Mouse (Mus musculus) ovary, adult 18-20 months (tissue): Measurements from ENCODE around the gene Nr4a1.

ENCODE experiments used
- DNase-seq: peaks from one replicate; pipeline ENCODE4 v3.0.0; 2022; ENCODE audit warnings: low spot score, mixed read lengths

The Nr4a1 gene

GRCm38 (mm10) chr15:101233641-101234275, 20.3 kb upstream of the Nr4a1 start:
- no peak for DNase-seq

GRCm38 (mm10) chr15:101234611-101235341, 19.3 kb upstream of the Nr4a1 start:
- DNase-seq: no peak

DNA sequence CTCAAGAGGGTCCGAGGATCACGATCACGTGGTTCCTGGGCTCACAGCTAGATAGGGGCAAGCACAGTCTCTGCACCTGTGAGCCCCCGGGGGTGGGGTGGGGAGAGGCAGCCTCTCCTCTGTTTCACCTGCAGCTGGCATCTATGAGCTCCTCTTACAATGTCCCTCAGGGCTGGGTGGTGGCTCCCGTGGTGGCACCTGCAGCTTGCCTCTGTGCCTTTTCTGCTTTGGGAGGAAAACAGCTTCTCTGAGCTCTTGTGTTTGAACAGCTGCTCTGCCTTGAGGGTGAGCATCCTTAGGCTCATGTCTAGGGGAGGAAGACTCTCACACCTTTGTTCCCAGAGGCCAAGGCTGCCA, 18.7 kb upstream of the Nr4a1 start:
- DNase-seq: no peak

DNA sequence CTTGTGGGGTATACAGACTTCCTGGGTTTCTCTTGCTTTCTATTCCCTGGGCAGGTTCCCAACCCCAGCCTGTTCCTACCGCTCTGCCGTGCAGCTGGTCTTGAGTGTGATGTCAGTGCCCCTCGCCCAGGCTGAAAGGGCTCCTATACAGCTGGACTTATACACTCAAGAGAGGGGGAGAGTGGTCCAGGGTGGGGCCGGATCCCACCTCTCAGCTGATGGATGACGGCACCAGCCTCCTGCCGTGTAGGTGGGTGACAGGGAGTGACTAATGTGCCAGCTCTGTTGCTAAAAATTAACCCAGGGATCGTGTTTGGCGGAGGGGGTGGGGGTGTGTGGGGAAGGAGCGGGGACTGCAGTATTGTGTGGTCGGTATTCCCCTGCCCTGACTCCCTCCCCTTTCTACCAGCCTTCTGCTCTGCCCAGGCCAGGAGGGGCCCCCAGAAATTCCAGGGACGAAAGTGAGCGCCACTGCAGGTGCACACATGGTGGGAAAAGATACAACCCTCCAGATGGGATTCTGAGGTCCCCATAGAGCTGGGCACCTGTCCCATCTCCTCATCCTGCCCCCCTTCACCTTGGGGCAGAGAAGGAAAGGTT, 18.2 kb upstream of the Nr4a1 start:
- DNase-seq: no peak

GRCm38 (mm10) chr15:101236878-101237277, 17.2 kb upstream of the Nr4a1 start:
- DNase-seq: no peak

- no peak for DNase-seq
Observed at GRCm38 (mm10) chr15:101238885-101239511, 15.1 kb upstream of the Nr4a1 start.

DNA sequence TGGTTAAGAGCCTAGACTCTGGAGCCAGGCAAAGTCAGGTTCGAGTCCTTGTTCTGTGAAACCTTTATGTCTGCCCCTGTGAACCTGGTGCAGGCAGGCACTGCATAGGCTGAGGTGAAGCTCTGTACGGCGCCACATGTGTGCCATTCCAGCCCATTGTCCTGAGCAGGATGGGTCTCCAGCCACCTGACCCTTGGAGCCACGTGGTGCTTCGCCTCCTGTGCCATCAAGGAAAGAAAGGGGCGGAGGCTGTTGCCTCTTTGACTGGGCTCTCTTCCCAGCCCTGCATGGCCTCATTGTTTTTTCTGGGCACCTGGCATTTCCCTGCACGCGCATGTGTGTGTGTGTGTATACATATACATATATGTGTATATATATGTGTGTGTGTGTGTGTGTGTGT, 14.2 kb upstream of the Nr4a1 start:
- no peak for DNase-seq

- DNase-seq: peak; percentile 76
Observed at GRCm38 (mm10) chr15:101240799-101241204, 13.3 kb upstream of the Nr4a1 start.

GRCm38 (mm10) chr15:101241236-101241635, 12.8 kb upstream of the Nr4a1 start:
- peak; percentile 32 for DNase-seq

- no peak for DNase-seq
Observed at GRCm38 (mm10) chr15:101241853-101242252, 12.2 kb upstream of the Nr4a1 start.

DNA sequence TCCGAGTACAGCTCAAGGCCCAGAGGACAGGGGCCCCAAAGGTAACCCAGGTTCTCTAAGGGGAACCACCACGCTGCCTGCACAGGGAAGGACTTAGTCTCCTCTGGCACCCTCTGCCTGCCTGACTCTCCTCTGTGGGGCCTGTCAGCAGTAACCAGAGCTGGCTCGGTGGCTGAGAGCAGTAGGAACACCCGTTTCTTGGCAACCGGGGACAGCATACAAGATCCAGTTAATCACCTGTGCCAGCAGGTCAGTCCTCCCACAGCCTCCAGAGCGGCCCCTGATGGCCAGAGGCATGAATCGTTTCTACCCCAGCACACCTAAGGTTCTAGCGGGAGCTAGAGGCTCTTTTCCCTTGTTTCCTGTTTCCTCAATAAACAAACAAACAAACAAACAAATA, 11.4 kb upstream of the Nr4a1 start:
- DNase-seq: peak; percentile 42

- no peak for DNase-seq
Observed at GRCm38 (mm10) chr15:101244012-101244411, 10.1 kb upstream of the Nr4a1 start.

GRCm38 (mm10) chr15:101246231-101247154, 7.6 kb upstream of the Nr4a1 start:
- DNase-seq: peak; percentile 98

GRCm38 (mm10) chr15:101247155-101247498, 6.9 kb upstream of the Nr4a1 start:
- no peak for DNase-seq

DNA sequence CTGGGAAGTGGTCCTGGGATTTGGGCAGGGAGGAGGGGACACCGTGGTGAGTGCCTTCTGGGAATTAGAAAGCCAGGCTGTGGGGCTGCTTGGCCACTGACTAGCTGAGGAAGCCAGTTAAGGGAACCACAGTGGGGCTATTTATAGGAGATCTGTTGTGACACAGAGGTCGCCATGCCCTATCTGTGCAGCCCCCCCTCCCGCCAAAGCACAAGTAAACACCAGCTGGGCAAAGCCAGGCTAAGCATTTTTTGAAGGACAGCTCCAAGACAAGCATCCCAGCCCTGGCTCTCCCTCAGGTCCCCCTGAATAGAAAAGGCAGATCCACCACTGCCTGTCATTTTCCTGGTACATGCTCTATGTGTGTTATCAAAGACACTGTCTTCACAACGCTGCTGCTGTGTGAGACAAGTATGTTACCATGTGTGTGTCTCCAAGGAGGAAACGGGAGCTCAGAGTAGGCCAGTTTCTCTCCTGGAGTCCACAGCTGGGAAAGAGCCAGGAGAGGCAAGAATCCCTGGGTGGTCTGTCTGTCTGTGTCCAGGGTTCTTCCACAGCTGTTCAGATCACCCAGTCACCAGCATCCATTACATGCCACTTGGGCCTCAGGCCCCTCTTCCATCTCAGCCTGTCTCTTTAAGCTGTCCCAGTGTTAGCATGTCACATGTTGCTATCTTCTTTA, 5.9 kb upstream of the Nr4a1 start:
- DNase-seq: peak; percentile 78

DNA sequence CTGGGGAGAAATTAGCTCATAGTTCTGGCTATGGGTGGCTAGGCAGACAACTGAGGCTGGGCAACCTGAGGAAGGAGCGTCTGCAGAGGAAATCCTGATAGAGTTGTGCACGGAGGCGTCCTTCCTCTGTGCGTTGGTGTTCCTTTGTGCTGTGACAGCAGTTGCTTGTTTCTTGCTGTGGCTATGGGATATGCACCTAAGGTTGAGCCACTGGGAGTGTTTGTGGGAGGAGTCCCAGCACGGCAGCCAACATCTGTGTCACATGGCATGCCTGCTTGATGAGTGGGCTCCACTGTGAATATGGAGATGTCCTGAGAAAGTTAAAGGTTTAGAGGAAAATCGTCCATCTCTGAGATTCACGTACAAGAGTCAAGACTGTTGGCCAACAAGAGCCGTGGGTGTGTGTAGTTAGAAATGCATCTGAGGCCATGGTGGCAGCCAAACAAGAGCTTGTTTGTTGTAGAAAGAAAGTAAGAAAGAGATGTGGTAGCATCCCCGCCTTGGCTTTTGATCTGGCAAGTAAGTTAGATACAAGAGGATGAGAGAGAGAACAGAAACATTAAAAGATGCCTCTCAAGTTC, 3.8 kb upstream of the Nr4a1 start:
- DNase-seq: no peak

- no peak for DNase-seq
Observed at GRCm38 (mm10) chr15:101251930-101252329, 2.1 kb upstream of the Nr4a1 start.

- DNase-seq: no peak
Observed at GRCm38 (mm10) chr15:101252614-101253013, 1.5 kb upstream of the Nr4a1 start.

DNA sequence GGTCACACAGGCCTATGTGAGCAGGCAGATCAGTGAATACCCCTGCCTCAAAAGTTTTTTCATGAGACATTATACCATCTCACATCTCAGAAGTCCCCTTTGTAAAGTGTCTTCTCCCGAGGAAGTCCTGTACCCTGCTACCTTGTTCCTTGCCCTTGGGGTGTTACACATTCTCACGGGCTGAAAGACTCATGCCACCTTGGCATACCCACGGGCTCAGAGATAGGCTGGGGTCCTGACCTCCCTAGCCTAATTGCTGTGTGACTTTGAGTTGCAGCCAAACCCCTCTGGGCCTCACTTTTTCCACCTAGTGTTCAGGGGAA, 545 bp upstream of the Nr4a1 start:
- no peak for DNase-seq

- DNase-seq: no peak
Observed at GRCm38 (mm10) chr15:101255842-101256462, 1.9 kb downstream of the Nr4a1 start.
